In the genomic region with DNA sequence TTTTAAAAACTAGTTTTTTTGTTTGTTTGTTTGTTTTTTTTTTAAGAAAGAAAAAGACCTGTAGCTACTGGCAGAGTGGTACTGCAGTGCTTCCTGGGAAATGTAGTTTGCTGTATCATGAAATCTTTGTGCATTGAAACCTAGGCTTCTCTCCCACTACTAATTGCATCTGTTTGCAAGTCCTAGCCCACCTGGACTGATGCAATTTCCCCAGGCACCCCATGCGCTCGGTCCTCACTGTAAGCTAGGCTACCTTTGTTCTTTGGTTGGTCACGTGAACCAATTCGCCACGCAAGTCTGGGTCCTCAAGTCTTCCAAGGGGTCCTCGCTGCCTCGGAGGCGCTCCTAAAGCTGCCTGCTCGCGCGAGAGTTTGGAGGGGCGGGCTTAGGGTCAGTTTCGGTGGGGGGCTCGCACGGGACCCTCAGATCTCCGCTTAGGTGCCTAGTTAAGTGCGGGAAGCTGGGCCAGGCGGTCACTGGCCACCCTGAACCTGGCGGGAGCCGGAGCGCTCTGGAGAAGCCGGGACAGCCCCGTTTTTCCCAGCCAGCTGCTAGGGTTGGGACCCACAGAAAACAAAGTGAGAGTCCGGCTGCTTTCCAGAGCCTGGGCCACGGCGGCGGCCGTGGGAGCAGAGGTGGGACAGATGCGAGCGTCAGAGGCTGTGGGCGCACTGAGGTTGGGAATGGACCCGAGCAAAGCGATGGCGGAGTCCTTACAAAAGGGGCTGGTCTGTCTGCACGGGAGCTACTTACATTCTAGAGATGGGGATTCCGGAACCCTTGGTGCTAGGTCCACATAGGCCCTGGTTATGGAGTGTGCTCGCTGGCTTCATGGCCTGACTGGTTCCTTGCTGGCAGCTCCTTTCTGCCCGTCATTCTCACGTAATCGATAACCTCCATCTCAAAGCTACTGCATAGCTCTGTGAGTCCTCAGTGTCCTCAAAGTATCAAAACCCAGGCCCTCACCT, we compare ENCODE assay signal across 8 mouse cellular contexts. TPM values are rescaled to one million over a fixed set of nuclear protein-coding genes. Genes with fewer than 3 reads are reported as not detected.
DNase-seq lines count a peak whose midpoint lies in the region; ATAC-seq and TF ChIP-seq lines count a peak whose summit lies in the region.

A gene (plus strand): TSS at position 319 of the 968 bp plus-strand sequence.

- ATAC-seq in hindbrain, postnatal 0 days = peak; percentile 96

- TF ChIP-seq POLR2A in cortical plate, adult 2 months (IDR thresholded peaks at IDR 0.05; ENCODE audit: extremely low read depth, insufficient read depth, low read length) = peak; percentile 79

- peaks cover 38% of the 10 kb centered on the region for H3K36me3 ChIP-seq in hindbrain, postnatal 0 days (ENCODE audit: insufficient read depth, low read length)

- H3K27ac ChIP-seq in cortical plate, adult 2 months (ENCODE audit: insufficient read depth, low read length) = peak within 1 kb of the TSS; percentile 10
- H3K27ac ChIP-seq in hindbrain, postnatal 0 days = peak within 1 kb of the TSS; percentile 98

- H3K4me2 ChIP-seq in hindbrain, postnatal 0 days (ENCODE audit: low read depth, low read length) = peak within 1 kb of the TSS; percentile 82

- peak within 1 kb of the TSS; percentile 87 for H3K9ac ChIP-seq in hindbrain, postnatal 0 days (replicated peaks; ENCODE audit: low read length)

- H3K4me1 ChIP-seq in cortical plate, adult 2 months (ENCODE audit: control insufficient read depth, insufficient read depth, low read length) = peaks cover 6% of the 10 kb centered on the region
- H3K4me1 ChIP-seq in hindbrain, postnatal 0 days (ENCODE audit: insufficient read depth, low read length) = peaks cover 11% of the 10 kb centered on the region; the same call in 1 of the 2 replicates

- no peak for TF ChIP-seq CTCF in cortical plate, adult 2 months (IDR thresholded peaks at IDR 0.05; ENCODE audit: extremely low read depth, insufficient read depth, low read length)
- no peak for TF ChIP-seq CTCF in hindbrain, postnatal 0 days (IDR thresholded peaks at IDR 0.05; ENCODE audit: low read depth)

- H3K4me3 ChIP-seq in cortical plate, adult 2 months (ENCODE audit: insufficient read depth, low read length) = peak within 1 kb of the TSS; percentile 82
- H3K4me3 ChIP-seq in hindbrain, postnatal 0 days (ENCODE audit: low read length) = peak within 1 kb of the TSS; percentile 68

- DNase-seq in ZHBTc4 (ENCODE audit: low read depth, low spot score) = peak; percentile 97
- DNase-seq in gastrocnemius, adult 8-10 months (ENCODE audit: low spot score in 2 of 2) = peak; percentile 62 to 69
- DNase-seq in hindbrain, postnatal 0 days (ENCODE audit: low spot score) = peak; percentile 97
- peak; percentile 67 to 79 for DNase-seq in left cerebral cortex, adult 18-20 months (ENCODE audit: low spot score in 2 of 2)
- DNase-seq in lung, postnatal 4 days = peak; percentile 90 to 91
- DNase-seq in retina, postnatal 1 day = peak; percentile 96
- peak; percentile 86 for DNase-seq in thymus, postnatal 4 days

- no peaks in the 10 kb centered on the region for H3K27me3 ChIP-seq in hindbrain, postnatal 0 days (ENCODE audit: insufficient read depth, low read length)

- H3K9me3 ChIP-seq in hindbrain, postnatal 0 days (ENCODE audit: low read length) = no peaks in the 10 kb centered on the region

- under 1% methylated on average over 40 of the region's 40 CpGs for WGBS in hindbrain, postnatal 0 days

RNA-seq across cellular contexts. Expression of the gene that starts here (rescaled TPM):
- polyA plus RNA-seq in cortical plate, adult 2 months (2012; rRNA removed) = 63.7 and 65.8 TPM in 2 replicates
- 10 to 100 TPM; 51.0 to 56.9 (median 52.2) TPM for total RNA-seq in gastrocnemius, adult 8-10 months (2022)
- total RNA-seq in hindbrain, postnatal 0 days (2014; rRNA removed) = 42.9 and 73.3 TPM in 2 replicates
- polyA plus RNA-seq in hindbrain, postnatal 0 days (2015; fragmentation: Nextera tagmentation; extraction: Ambion mirVana) = 186 and 189 TPM in 2 replicates
- total RNA-seq in left cerebral cortex, adult 18-20 months (2021) = 10 to 100 TPM; 65.8 to 68.7 TPM

Comparison
In these comparisons a context has a peak if more than half of its experiments do, and no peak if none do; other contexts are left out.
1. Peak in every context shown above with its lines: DNase-seq, ATAC-seq, H3K4me3 ChIP-seq and H3K27ac ChIP-seq.